Mouse (Mus musculus) B cell, adult (primary cell): ENCODE data around the gene Hdac2. TPM values are rescaled to one million over a fixed set of nuclear protein-coding genes. Genes with fewer than 3 reads are reported as not detected.

Source experiments
- total RNA-seq: library from RNA; stranded (reverse); gene quantifications from 4 replicates; pipeline ENCODE4 v1.2.4, GENCODE M21; 2023; ENCODE audit not compliant: inconsistent age

The Hdac2 gene
- 43.6 to 46.5 TPM (median 45.3 TPM) in 4 replicates for total RNA-seq

GRCm38 (mm10) chr10:36974086-36974675 lies at the start of gene Hdac2:
Gene Hdac2 (plus strand): TSS chr10:36974544.

Other genes starting within 250 kb of the Hdac2 start
- gene Marcks, start 164.4 kb downstream of the Hdac2 start, total RNA-seq: 52.1 to 60.5 TPM (median 55.6 TPM) in 4 replicates